Mouse (Mus musculus) ovary, adult 2 months (tissue): ENCODE data around the gene Olfr456. TPM values are rescaled to one million over a fixed set of nuclear protein-coding genes. Genes with fewer than 3 reads are reported as not detected.

ENCODE experiments used
- polyA plus RNA-seq: library from polyadenylated mRNA; depleted of rRNA; stranded (reverse); fragments of >200 nt; gene quantifications from 2 replicates; pipeline ENCODE4 v1.2.3, GENCODE M21; 2012; rRNA removed

The Olfr456 gene
- not detected in 2 replicates for polyA plus RNA-seq

GRCm38 (mm10) chr6:42487114-42487513, at the start of gene Olfr456:
Olfr456 (minus strand) TSS chr6:42487214.

GRCm38 (mm10) chr6:42476235-42476634, 10.8 kb downstream of the Olfr456 start, which contains the start of gene Olfr457:
Olfr457 (minus strand) TSS chr6:42476335.

GRCm38 (mm10) chr6:42465096-42465495, 21.9 kb downstream of the Olfr456 start, which contains the start of gene Olfr458:
Olfr458 (minus strand) TSS chr6:42465196.

Other genes with a start within 250 kb of the Olfr456 start
- gene Gstk1, start 241.3 kb downstream of the Olfr456 start, polyA plus RNA-seq, result 11.7 and 18.3 TPM in 2 replicates
- 1.6 and 1.7 TPM in 2 replicates for gene Tmem139, start 225.2 kb downstream of the Olfr456 start, polyA plus RNA-seq
- gene Casp2, start 222.2 kb downstream of the Olfr456 start, polyA plus RNA-seq, result 36.2 and 40.9 TPM in 2 replicates
- gene Clcn1, start 200.5 kb downstream of the Olfr456 start, polyA plus RNA-seq, result 0.23 and 0.29 TPM in 2 replicates
- gene Fam131b, start 162.6 kb downstream of the Olfr456 start, polyA plus RNA-seq, result 0.63 and 0.67 TPM in 2 replicates
- 300 and 324 TPM in 2 replicates for gene Zyx, start 137.6 kb downstream of the Olfr456 start, polyA plus RNA-seq
- 5.2 and 5.5 TPM in 2 replicates for gene Epha1, start 113.9 kb downstream of the Olfr456 start, polyA plus RNA-seq
- 0.33 TPM in 1 of 2 replicates, not detected in the other for gene Tas2r143, start 87.0 kb downstream of the Olfr456 start, polyA plus RNA-seq
- not detected in 2 replicates for gene Tas2r135, start 81.8 kb downstream of the Olfr456 start, polyA plus RNA-seq
- gene Tas2r126, start 52.7 kb downstream of the Olfr456 start, polyA plus RNA-seq, result not detected in 2 replicates
- not detected in 2 replicates for gene Olfr458, start 22.0 kb downstream of the Olfr456 start, polyA plus RNA-seq
- not detected in 2 replicates for gene Olfr457, start 10.9 kb downstream of the Olfr456 start, polyA plus RNA-seq
- gene Olfr455, start 60.4 kb upstream of the Olfr456 start, polyA plus RNA-seq, result not detected in 2 replicates
- gene Tcaf3, start 110.5 kb upstream of the Olfr456 start, polyA plus RNA-seq, result not detected in 2 replicates
- 3.1 and 3.4 TPM in 2 replicates for gene Tcaf2, start 158.0 kb upstream of the Olfr456 start, polyA plus RNA-seq
- 84.3 and 86.2 TPM in 2 replicates for gene Tcaf1, start 222.9 kb upstream of the Olfr456 start, polyA plus RNA-seq